Mouse (Mus musculus) heart, postnatal 0 days (tissue): ENCODE measurements at regions not wholly inside any gene's neighbourhood (a gene's known extent, or its start where the extent isn't known, plus 50 kb on each side); places are given as distances from the start of the nearest gene placed in this dataset.

Source experiments
- ATAC-seq: fragments of 200-750 bp; cut with Nextera tagmentation; 2 replicates; pipeline ENCODE4 v1.8.0; 2017; ENCODE audit warnings: low read depth, moderate number of reproducible peaks, moderate library complexity; ENCODE audit not compliant: insufficient read depth
- DNase-seq: peaks from one replicate; pipeline ENCODE4 v3.0.0-alpha.2; 2016; ENCODE audit warnings: low spot score
- H3K27ac ChIP-seq: fragments of 300-500 bp; sonication (generic); 2 replicates; pipeline ENCODE4 v1.5.1; 2014; ENCODE audit warnings: low read depth, mild to moderate bottlenecking
- H3K27me3 ChIP-seq: fragments of 300-500 bp; sonication (generic); 2 replicates; pipeline ENCODE4 v1.6.1; 2014; ENCODE audit warnings: low read length, mixed read lengths; ENCODE audit not compliant: control insufficient read depth, insufficient read depth
- H3K36me3 ChIP-seq: fragments of 300-500 bp; sonication (generic); replicated peaks from 2 replicates; pipeline ENCODE4 v1.6.1; 2014; ENCODE audit warnings: low read length, mixed read lengths; ENCODE audit not compliant: control insufficient read depth, insufficient read depth
- H3K4me1 ChIP-seq: fragments of 300-500 bp; sonication (generic); 2 replicates; pipeline ENCODE4 v1.6.1; 2014; ENCODE audit warnings: antibody characterized with exemption; ENCODE audit not compliant: control insufficient read depth, insufficient read depth
- H3K4me2 ChIP-seq: fragments of 300-500 bp; sonication (generic); 2 replicates; pipeline ENCODE4 v1.6.1; 2014; ENCODE audit warnings: low read depth, mild to moderate bottlenecking, low read length, moderate library complexity
- H3K4me3 ChIP-seq: fragments of 300-500 bp; sonication (generic); 2 replicates; pipeline ENCODE4 v1.5.1; 2014; ENCODE audit warnings: low read depth, low read length
- H3K9ac ChIP-seq: fragments of 300-500 bp; sonication (generic); replicated peaks from 2 replicates; pipeline ENCODE4 v1.6.1; 2014; ENCODE audit warnings: low read depth, low read length, mixed read lengths
- H3K9me3 ChIP-seq: fragments of 300-500 bp; sonication (generic); replicated peaks from 2 replicates; pipeline ENCODE4 v1.6.1; 2016; ENCODE audit warnings: low read length; ENCODE audit not compliant: control insufficient read depth
- CTCF ChIP-seq: IDR thresholded peaks from 2 replicates; pipeline ENCODE4 v1.5.1; 2016; ENCODE audit warnings: antibody characterized with exemption, control low read depth, low read depth
- EP300 ChIP-seq: IDR thresholded peaks from 2 replicates; pipeline ENCODE4 v1.6.1; 2016; ENCODE audit warnings: antibody characterized with exemption, low read depth
- WGBS: fragments of 180-500 bp; shearing (Covaris S2); extraction: QIAGEN DNeasy Blood & Tissue Kit; methylation state at CpG from one replicate; pipeline ENCODE4 v1.1.7; 2014; 5-methylcytosine and 5-hydroxymethylcytosine counted together

DNA sequence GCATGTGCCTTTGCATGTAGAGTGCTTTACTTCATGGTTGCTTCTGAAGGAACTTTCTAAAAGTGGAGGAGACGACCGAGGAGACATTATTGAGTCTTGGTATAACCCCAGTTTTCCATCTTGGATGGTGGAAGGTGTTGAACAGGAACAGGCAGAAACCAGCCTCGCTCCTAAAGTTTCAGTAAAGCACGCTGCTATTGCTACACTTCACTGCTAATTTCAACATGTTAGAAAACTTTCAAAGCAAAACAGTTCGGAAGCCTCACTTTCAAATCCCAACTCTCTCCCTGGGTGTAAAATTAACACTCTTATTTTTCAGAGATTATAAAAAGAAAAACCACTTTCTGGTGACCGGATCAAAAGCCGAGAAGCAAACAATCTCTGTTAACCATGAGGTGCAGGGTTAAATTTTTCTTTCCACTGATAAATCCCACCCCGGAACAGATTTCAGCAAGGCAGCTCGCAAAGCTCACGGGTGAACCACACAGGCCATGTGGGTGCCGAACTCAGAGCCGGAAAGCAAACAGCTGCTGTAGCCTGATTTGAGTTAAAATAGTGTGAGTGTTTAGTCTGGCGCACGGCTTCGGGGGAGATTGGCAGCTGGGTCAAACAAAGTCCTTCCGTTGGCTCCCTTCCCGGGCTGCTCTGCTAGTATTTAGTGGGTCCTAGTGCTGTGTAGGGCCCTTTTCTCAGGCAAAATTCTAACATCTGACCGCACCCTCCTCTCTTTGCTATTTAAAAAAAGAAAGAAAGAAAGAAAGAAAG lies 102.2 kb downstream of the Gm11146 start:
- Histone ChIP-seq H3K36me3 (no peaks in the 10 kb centered on the region), H3K4me1 (peaks cover 10% of the 10 kb centered on the region), H3K9me3 (no peaks in the 10 kb centered on the region), H3K9ac (peak overlapping the region; percentile 77), H3K4me3 (peak overlapping the region; percentile 67), H3K4me2 (peak overlapping the region; percentile 71), H3K27ac (peak overlapping the region; percentile 95), H3K27me3 (no peaks in the 10 kb centered on the region)
- DNase-seq (peak; percentile 95), ATAC-seq (peak; percentile 95)
- TF ChIP-seq CTCF (no peak), EP300 (0 out of 2 replicates have a peak, but pooled peaks have one; percentile 26)
- 21% methylated on average over 18 of the region's 18 CpGs for WGBS

- H3K27me3 ChIP-seq = no peaks in the 10 kb centered on the region
- H3K27ac ChIP-seq = no peak overlapping the region
- ATAC-seq (no peak), DNase-seq (no peak)
- WGBS = 95% methylated on average over 7 of the region's 7 CpGs
- H3K36me3 ChIP-seq = no peaks in the 10 kb centered on the region
- H3K9me3 ChIP-seq = no peaks in the 10 kb centered on the region
- H3K4me2 ChIP-seq = no peak overlapping the region
- peaks cover 12% of the 10 kb centered on the region for H3K4me1 ChIP-seq
- TF ChIP-seq EP300 = no peak
- TF ChIP-seq CTCF = no peak
- H3K4me3 ChIP-seq = no peak overlapping the region
- no peak overlapping the region for H3K9ac ChIP-seq
These were observed 106.6 kb downstream of the Gm11146 start for GRCm38 (mm10) chr16:77495310-77495709.

GRCm38 (mm10) chr16:77494042-77494441 lies 107.9 kb downstream of the Gm11146 start:
- Histone ChIP-seq H3K9me3 (no peaks in the 10 kb centered on the region), H3K36me3 (no peaks in the 10 kb centered on the region), H3K27me3 (no peaks in the 10 kb centered on the region), H3K9ac (no peak overlapping the region), H3K4me1 (peaks cover 7% of the 10 kb centered on the region; the same call in 1 of the 2 replicates), H3K4me2 (peak overlapping the region; percentile 18; the same call in 1 of the 2 replicates), H3K27ac (peak overlapping the region; percentile 78), H3K4me3 (no peak overlapping the region)
- no peak for TF ChIP-seq CTCF
- no peak for TF ChIP-seq EP300
- DNase-seq = peak; percentile 74
- 24% methylated on average over 7 of the region's 7 CpGs for WGBS
- peak; percentile 81 for ATAC-seq

DNA sequence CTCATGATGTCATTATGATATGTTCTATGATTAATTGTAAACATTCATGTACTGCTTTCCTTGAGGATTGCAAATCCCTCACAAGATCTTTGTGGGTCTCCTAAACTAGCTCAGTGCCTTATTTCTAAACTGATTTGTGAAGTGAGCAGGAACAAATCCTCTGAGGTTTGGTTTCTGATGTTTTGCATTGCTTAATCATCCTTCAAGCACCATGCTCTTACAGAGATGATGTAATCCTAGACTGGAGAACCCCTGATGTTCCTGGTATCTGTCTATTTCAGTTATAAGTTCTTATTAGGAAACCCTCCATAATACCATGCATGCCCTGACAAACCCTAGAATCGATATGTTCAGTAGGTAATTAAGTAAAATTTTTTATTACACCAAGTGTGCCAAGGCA lies 113.7 kb downstream of the Gm11146 start:
- DNase-seq (no peak), ATAC-seq (no peak)
- H3K27ac ChIP-seq = no peak overlapping the region
- no peak overlapping the region for H3K9ac ChIP-seq
- WGBS = 84% methylated on average over 1 of the region's 1 CpGs
- no peak overlapping the region for H3K4me3 ChIP-seq
- no peaks in the 10 kb centered on the region for H3K27me3 ChIP-seq
- H3K9me3 ChIP-seq = no peaks in the 10 kb centered on the region
- H3K36me3 ChIP-seq = no peaks in the 10 kb centered on the region
- no peak overlapping the region for H3K4me2 ChIP-seq
- no peaks in the 10 kb centered on the region for H3K4me1 ChIP-seq
- TF ChIP-seq EP300 (no peak), CTCF (no peak)

GRCm38 (mm10) chr16:77479812-77480211 lies 122.1 kb downstream of the Gm11146 start:
- 17% methylated on average over 7 of the region's 7 CpGs for WGBS
- Histone ChIP-seq H3K4me2 (peak overlapping the region; percentile 34), H3K36me3 (no peaks in the 10 kb centered on the region), H3K9ac (no peak overlapping the region), H3K4me3 (no peak overlapping the region), H3K4me1 (peaks cover 16% of the 10 kb centered on the region; the same call in 1 of the 2 replicates), H3K9me3 (no peaks in the 10 kb centered on the region), H3K27ac (no peak overlapping the region), H3K27me3 (no peaks in the 10 kb centered on the region)
- ATAC-seq (no peak), DNase-seq (no peak)
- no peak for TF ChIP-seq CTCF
- TF ChIP-seq EP300 = no peak
